In the genomic region with DNA sequence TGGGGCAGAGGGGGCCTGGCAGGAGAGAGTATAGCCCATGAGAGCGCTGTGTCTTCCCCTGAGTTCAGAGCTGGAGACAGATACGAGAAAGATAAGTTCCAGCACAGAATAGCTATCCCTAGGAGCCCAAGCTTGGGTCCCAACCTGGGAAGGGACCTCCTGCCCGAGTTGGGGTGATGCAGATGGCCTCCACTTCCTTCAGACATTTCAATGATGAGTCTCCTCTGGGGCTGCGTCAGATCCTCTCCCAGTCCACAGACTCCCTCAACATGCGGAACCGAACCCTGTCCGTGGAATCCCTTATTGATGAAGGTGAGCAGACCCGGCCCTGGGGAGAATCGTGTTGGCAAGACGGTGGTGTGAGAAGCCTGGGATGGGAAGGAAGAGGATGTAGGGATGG, we compare ENCODE assay signal across 39 mouse cellular contexts. TPM values are rescaled to one million over a fixed set of nuclear protein-coding genes. Genes with fewer than 3 reads are reported as not detected.
"Had no signal": no experiment of that assay in that cellular context is flagged by ENCODE, and none has a peak within 500 bp of the region (broad histone marks: within the 10 kb centered on the region; RNA-seq: fewer than 3 reads in every experiment).

No protein-coding gene starts in this region.

- ATAC-seq: forebrain, embryonic 15.5 days; forebrain, postnatal 0 days; hindbrain, postnatal 0 days; intestine, embryonic 16.5 days; liver, embryonic 12.5 days had no signal

- H3K4me3 ChIP-seq: forebrain, embryonic 15.5 days; heart, embryonic 15.5 days; hindbrain, embryonic 13.5 days; hindbrain, embryonic 15.5 days; kidney, embryonic 15.5 days; limb, embryonic 13.5 days; limb, embryonic 15.5 days; liver, embryonic 12.5 days had no signal

- H3K4me2 ChIP-seq: forebrain, embryonic 15.5 days; heart, embryonic 11.5 days; heart, embryonic 15.5 days; hindbrain, embryonic 13.5 days; hindbrain, embryonic 15.5 days; kidney, embryonic 15.5 days; limb, embryonic 13.5 days; limb, embryonic 15.5 days; liver, embryonic 12.5 days had no signal

- H3K27ac ChIP-seq: forebrain, embryonic 15.5 days; heart, embryonic 15.5 days; hindbrain, embryonic 13.5 days; hindbrain, embryonic 15.5 days; hindbrain, postnatal 0 days; kidney, embryonic 15.5 days; kidney, postnatal 0 days; limb, embryonic 13.5 days; limb, embryonic 15.5 days; liver, embryonic 12.5 days; liver, embryonic 14.5 days had no signal

- H3K9me3 ChIP-seq: forebrain, embryonic 15.5 days; heart, embryonic 15.5 days; hindbrain, embryonic 13.5 days; hindbrain, embryonic 15.5 days; kidney, embryonic 15.5 days; limb, embryonic 13.5 days; limb, embryonic 15.5 days; liver, embryonic 12.5 days had no signal

- H3K9ac ChIP-seq: forebrain, embryonic 15.5 days; forebrain, postnatal 0 days; heart, embryonic 15.5 days; hindbrain, embryonic 13.5 days; hindbrain, embryonic 15.5 days; kidney, embryonic 15.5 days; limb, embryonic 13.5 days; limb, embryonic 15.5 days; liver, embryonic 12.5 days; liver, embryonic 14.5 days had no signal

- H3K27me3 ChIP-seq: forebrain, embryonic 15.5 days; heart, embryonic 15.5 days; hindbrain, embryonic 13.5 days; hindbrain, embryonic 15.5 days; kidney, embryonic 15.5 days; limb, embryonic 13.5 days; limb, embryonic 15.5 days; liver, embryonic 12.5 days had no signal

- DNase-seq: forebrain, postnatal 0 days; gastrocnemius, postnatal 10 days; gastrocnemius, postnatal 36 days; heart, postnatal 36 days; kidney, adult 11 months; kidney, adult 2 months; kidney, adult 9 months; kidney, postnatal 14 days; kidney, postnatal 36 days; left cerebral cortex, postnatal 4 days had no signal

RNA-seq across cellular contexts. Expression of a gene that starts 19.9 kb away (rescaled TPM):
- total RNA-seq: forebrain, postnatal 0 days; gastrocnemius, adult 18-20 months; gastrocnemius, postnatal 10 days; gastrocnemius, postnatal 36 days; heart, adult 18-20 months; hematopoietic stem cell, adult 5-6 weeks; hindbrain, postnatal 0 days; layer of hippocampus, adult 18-20 months; layer of hippocampus, postnatal 14 days; layer of hippocampus, postnatal 36 days; left cerebral cortex, adult 8-10 months; left cerebral cortex, postnatal 10 days; left cerebral cortex, postnatal 25 days; left cerebral cortex, postnatal 4 days; liver, adult 2 months had no signal
- polyA plus RNA-seq: forebrain, embryonic 15.5 days; forebrain, postnatal 0 days; gonadal fat pad, adult 2 months; heart, embryonic 11.5 days; heart, embryonic 15.5 days; heart, postnatal 0 days; hindbrain, embryonic 11.5 days; hindbrain, embryonic 13.5 days; hindbrain, embryonic 15.5 days; hindbrain, postnatal 0 days; intestine, embryonic 14.5 days; intestine, embryonic 16.5 days; kidney, embryonic 15.5 days; kidney, postnatal 0 days; limb, embryonic 11.5 days; limb, embryonic 13.5 days; liver, adult 2 months; liver, embryonic 12.5 days; liver, embryonic 14.5 days; liver, embryonic 16.5 days had no signal
